Mouse (Mus musculus) limb, embryonic 14.5 days (tissue): ENCODE data around the gene Tenm2. TPM values are rescaled to one million over a fixed set of nuclear protein-coding genes. Genes with fewer than 3 reads are reported as not detected.

Experiments used
- ATAC-seq: fragments of 200-750 bp; cut with Nextera tagmentation; 2 replicates; pipeline ENCODE4 v1.8.0; 2017; ENCODE audit warnings: low read depth, moderate number of reproducible peaks, moderate TSS enrichment; ENCODE audit not compliant: low FRiP score
- DNase-seq: peaks from one replicate; pipeline ENCODE4 v3.0.0-alpha.2; 2015; ENCODE audit warnings: low spot score
- H3K27ac ChIP-seq: fragments of 300-500 bp; sonication (generic); replicated peaks from 2 replicates; pipeline ENCODE4 v1.5.1; 2014; ENCODE audit warnings: low read depth, mild to moderate bottlenecking, low read length, moderate library complexity, mixed read lengths
- H3K27me3 ChIP-seq: fragments of 300-500 bp; sonication (generic); 2 replicates; pipeline ENCODE4 v1.6.1; 2014; ENCODE audit warnings: low read length, mixed read lengths; ENCODE audit not compliant: control insufficient read depth, insufficient read depth
- H3K36me3 ChIP-seq: fragments of 300-500 bp; sonication (generic); 2 replicates; pipeline ENCODE4 v1.6.1; 2014; ENCODE audit warnings: mild to moderate bottlenecking, low read length, moderate library complexity, mixed read lengths; ENCODE audit not compliant: control insufficient read depth, insufficient read depth
- H3K4me1 ChIP-seq: fragments of 300-500 bp; sonication (generic); 2 replicates; pipeline ENCODE4 v1.6.1; 2014; ENCODE audit warnings: antibody characterized with exemption, low read length, mixed read lengths; ENCODE audit not compliant: control insufficient read depth, insufficient read depth
- H3K4me2 ChIP-seq: fragments of 300-500 bp; sonication (generic); replicated peaks from 2 replicates; pipeline ENCODE4 v1.6.1; 2014; ENCODE audit warnings: low read depth, mild to moderate bottlenecking, low read length, moderate library complexity; ENCODE audit not compliant: severe bottlenecking
- H3K4me3 ChIP-seq: fragments of 300-500 bp; sonication (generic); replicated peaks from 2 replicates; pipeline ENCODE4 v1.5.1; 2014; ENCODE audit warnings: low read length
- H3K9ac ChIP-seq: fragments of 300-500 bp; sonication (generic); 2 replicates; pipeline ENCODE4 v1.6.1; 2014; ENCODE audit warnings: mild to moderate bottlenecking, low read depth, low read length, moderate library complexity; ENCODE audit not compliant: severe bottlenecking
- H3K9me3 ChIP-seq: fragments of 300-500 bp; sonication (generic); 2 replicates; pipeline ENCODE4 v1.6.1; 2016; ENCODE audit warnings: low read length; ENCODE audit not compliant: control insufficient read depth
- POLR2A ChIP-seq: fragments of 200-500 bp; IDR thresholded peaks from 2 replicates; pipeline ENCODE4 v1.8.0; 2012; ENCODE audit warnings: inconsistent platforms, mild to moderate bottlenecking, moderate library complexity, borderline replicate concordance; ENCODE audit not compliant: insufficient read depth, insufficient read length; ENCODE audit errors: extremely low read depth
- WGBS: fragments of 180-500 bp; shearing (Covaris S2); extraction: QIAGEN DNeasy Blood & Tissue Kit; methylation state at CpG from one replicate; pipeline ENCODE4 v1.1.7; 2014; 5-methylcytosine and 5-hydroxymethylcytosine counted together
- polyA plus RNA-seq, 2 experiments: library from polyadenylated mRNA; depleted of rRNA in 1 of 2; stranded (reverse) in 1 of 2; unstranded in 1 of 2; fragments of >200 nt; fragmentation: Nextera tagmentation in 1 of 2; extraction: Ambion mirVana in 1 of 2; gene quantifications; 2 replicates each; pipeline versions ENCODE4 v1.2.1 to v1.2.3; 2012 to 2014

Gene Tenm2
- polyA plus RNA-seq, 2 experiments, result 3.7 to 5.6 TPM

GRCm38 (mm10) chr11:37107069-37107468, 128.7 kb downstream of the Tenm2 start:
- no peak overlapping the region for H3K9ac ChIP-seq
- H3K4me1 ChIP-seq, result no peaks in the 10 kb centered on the region
- no peaks in the 10 kb centered on the region for H3K36me3 ChIP-seq
- no peaks in the 10 kb centered on the region for H3K27me3 ChIP-seq
- no peak for TF ChIP-seq POLR2A
- H3K4me2 ChIP-seq, result no peak overlapping the region
- ATAC-seq (no peak), DNase-seq (no peak)
- 57% methylated on average over 2 of the region's 2 CpGs for WGBS
- no peaks in the 10 kb centered on the region for H3K9me3 ChIP-seq
- no peak overlapping the region for H3K27ac ChIP-seq
- H3K4me3 ChIP-seq, result no peak overlapping the region

- Histone ChIP-seq H3K27me3 (no peaks in the 10 kb centered on the region), H3K27ac (no peak overlapping the region), H3K4me1 (no peaks in the 10 kb centered on the region), H3K9me3 (no peaks in the 10 kb centered on the region), H3K9ac (no peak overlapping the region), H3K36me3 (no peaks in the 10 kb centered on the region), H3K4me2 (no peak overlapping the region), H3K4me3 (no peak overlapping the region)
- 84% methylated on average over 5 of the region's 5 CpGs for WGBS
- no peak for DNase-seq
- ATAC-seq, result no peak
- TF ChIP-seq POLR2A, result no peak
Measured at GRCm38 (mm10) chr11:37079403-37079802, 156.4 kb downstream of the Tenm2 start.

GRCm38 (mm10) chr11:37076989-37077598, 158.7 kb downstream of the Tenm2 start:
- TF ChIP-seq POLR2A, result no peak
- WGBS, result 81% methylated on average over 5 of the region's 5 CpGs
- Histone ChIP-seq H3K27ac (no peak overlapping the region), H3K4me1 (no peaks in the 10 kb centered on the region), H3K4me3 (no peak overlapping the region), H3K4me2 (no peak overlapping the region), H3K27me3 (no peaks in the 10 kb centered on the region), H3K9me3 (no peaks in the 10 kb centered on the region), H3K9ac (no peak overlapping the region), H3K36me3 (no peaks in the 10 kb centered on the region)
- ATAC-seq (no peak), DNase-seq (no peak)

GRCm38 (mm10) chr11:37075349-37075748, 160.4 kb downstream of the Tenm2 start:
- 92% methylated on average over 10 of the region's 10 CpGs for WGBS

GRCm38 (mm10) chr11:37065459-37065858, 170.3 kb downstream of the Tenm2 start:
- H3K9ac ChIP-seq, result no peak overlapping the region
- 40% methylated on average over 3 of the region's 3 CpGs for WGBS
- H3K36me3 ChIP-seq, result no peaks in the 10 kb centered on the region
- TF ChIP-seq POLR2A, result no peak
- H3K9me3 ChIP-seq, result no peaks in the 10 kb centered on the region
- H3K4me2 ChIP-seq, result no peak overlapping the region
- no peaks in the 10 kb centered on the region for H3K4me1 ChIP-seq
- no peak for ATAC-seq
- no peak overlapping the region for H3K4me3 ChIP-seq
- DNase-seq, result no peak
- no peaks in the 10 kb centered on the region for H3K27me3 ChIP-seq
- no peak overlapping the region for H3K27ac ChIP-seq

More at GRCm38 (mm10) chr11:37075349-37075748, 160.4 kb downstream of the Tenm2 start:
- Histone ChIP-seq H3K27me3 (no peaks in the 10 kb centered on the region), H3K27ac (no peak overlapping the region), H3K4me2 (no peak overlapping the region), H3K36me3 (no peaks in the 10 kb centered on the region), H3K4me3 (no peak overlapping the region), H3K9me3 (no peaks in the 10 kb centered on the region), H3K9ac (no peak overlapping the region), H3K4me1 (no peaks in the 10 kb centered on the region)
- no peak for ATAC-seq
- TF ChIP-seq POLR2A, result no peak
- no peak for DNase-seq

- no peaks in the 10 kb centered on the region for H3K36me3 ChIP-seq
- no peak overlapping the region for H3K27ac ChIP-seq
- no peak overlapping the region for H3K9ac ChIP-seq
- no peak overlapping the region for H3K4me2 ChIP-seq
- H3K4me1 ChIP-seq, result no peaks in the 10 kb centered on the region
- H3K4me3 ChIP-seq, result no peak overlapping the region
- no peak for TF ChIP-seq POLR2A
- no peaks in the 10 kb centered on the region for H3K27me3 ChIP-seq
- DNase-seq (no peak), ATAC-seq (no peak)
- no peaks in the 10 kb centered on the region for H3K9me3 ChIP-seq
- 61% methylated on average over 5 of the region's 5 CpGs for WGBS
Measured at GRCm38 (mm10) chr11:37046671-37047070, 189.1 kb downstream of the Tenm2 start.
